Mouse (Mus musculus) embryonic facial prominence, embryonic 13.5 days (tissue): ENCODE data around the gene Asb6. TPM values are rescaled to one million over a fixed set of nuclear protein-coding genes. Genes with fewer than 3 reads are reported as not detected.
A peak's percentile ranks its signal among the peaks of the same experiment; 100 is the strongest.

Experiments used
- ATAC-seq: fragments of 200-750 bp; cut with Nextera tagmentation; 2 replicates; pipeline ENCODE4 v1.8.0; 2017; ENCODE audit warnings: low read depth; ENCODE audit not compliant: insufficient number of reproducible peaks, insufficient read depth, low FRiP score, low TSS enrichment
- H3K27ac ChIP-seq: fragments of 300-500 bp; sonication (generic); 2 replicates; pipeline ENCODE4 v1.5.1; 2015; ENCODE audit warnings: moderate library complexity, mild to moderate bottlenecking, inconsistent platforms
- H3K27me3 ChIP-seq: fragments of 300-500 bp; sonication (generic); 2 replicates; pipeline ENCODE4 v1.6.1; 2015; ENCODE audit warnings: mild to moderate bottlenecking, inconsistent platforms
- H3K36me3 ChIP-seq: fragments of 300-500 bp; sonication (generic); 2 replicates; pipeline ENCODE4 v1.6.1; 2015; ENCODE audit warnings: mild to moderate bottlenecking, inconsistent platforms
- H3K4me1 ChIP-seq: fragments of 300-500 bp; sonication (generic); 2 replicates; pipeline ENCODE4 v1.6.1; 2015; ENCODE audit warnings: inconsistent platforms
- H3K4me2 ChIP-seq: fragments of 300-500 bp; sonication (generic); 2 replicates; pipeline ENCODE4 v1.6.1; 2015; ENCODE audit warnings: moderate library complexity, mild to moderate bottlenecking, inconsistent platforms
- H3K4me3 ChIP-seq: fragments of 300-500 bp; sonication (generic); 2 replicates; pipeline ENCODE4 v1.5.1; 2015; ENCODE audit warnings: mild to moderate bottlenecking, inconsistent platforms
- H3K9ac ChIP-seq: fragments of 300-500 bp; sonication (generic); 2 replicates; pipeline ENCODE4 v1.6.1; 2015; ENCODE audit warnings: mild to moderate bottlenecking, inconsistent platforms
- H3K9me3 ChIP-seq: fragments of 300-500 bp; sonication (generic); 2 replicates; pipeline ENCODE4 v1.6.1; 2016; ENCODE audit warnings: inconsistent platforms
- WGBS: fragments of 180-500 bp; shearing (Covaris S2); methylation state at CpG from one replicate; pipeline ENCODE4 v1.1.7; 2015; ENCODE audit warnings: mixed read lengths; 5-methylcytosine and 5-hydroxymethylcytosine counted together
- polyA plus RNA-seq: library from polyadenylated mRNA; unstranded; fragments of >200 nt; fragmentation: Nextera tagmentation; extraction: Ambion mirVana; gene quantifications from 2 replicates; pipeline ENCODE4 v1.2.1, GENCODE M21; 2015

The Asb6 gene
- polyA plus RNA-seq, 1 experiment from 2014 or later, result 47.3 TPM

DNA sequence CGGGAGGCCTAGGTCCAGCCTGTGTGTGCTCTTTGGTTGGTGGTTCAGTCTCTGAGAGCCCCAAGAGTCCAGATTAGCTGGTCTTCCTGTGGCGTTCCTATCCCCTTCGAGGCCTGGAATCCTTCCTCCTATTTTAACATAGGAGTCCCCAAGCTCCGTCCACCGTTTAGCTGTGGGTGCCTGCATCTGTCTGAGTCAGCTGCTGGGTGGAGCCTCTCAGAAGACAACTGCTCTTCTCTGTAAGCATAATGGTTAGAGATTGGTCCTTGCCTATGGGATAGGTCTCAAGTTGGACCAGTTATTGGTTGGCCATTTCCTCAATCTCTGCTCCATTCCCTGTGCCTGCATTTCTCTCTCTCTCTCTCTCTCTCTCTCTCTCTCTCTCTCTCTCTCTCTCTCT lies 29.6 kb upstream of the Asb6 start:
- H3K4me2 ChIP-seq, result no peak overlapping the region
- H3K27me3 ChIP-seq, result no peaks in the 10 kb centered on the region
- whole genome bisulfite sequencing, result 73% methylated on average over 5 of the region's 5 CpGs
- no peak overlapping the region for H3K9ac ChIP-seq
- H3K4me1 ChIP-seq, result peaks cover 91% of the 10 kb centered on the region
- no peaks in the 10 kb centered on the region for H3K36me3 ChIP-seq
- no peaks in the 10 kb centered on the region for H3K9me3 ChIP-seq
- H3K27ac ChIP-seq, result peak overlapping the region; percentile 72
- no peak for ATAC-seq
- H3K4me3 ChIP-seq, result no peak overlapping the region

DNA sequence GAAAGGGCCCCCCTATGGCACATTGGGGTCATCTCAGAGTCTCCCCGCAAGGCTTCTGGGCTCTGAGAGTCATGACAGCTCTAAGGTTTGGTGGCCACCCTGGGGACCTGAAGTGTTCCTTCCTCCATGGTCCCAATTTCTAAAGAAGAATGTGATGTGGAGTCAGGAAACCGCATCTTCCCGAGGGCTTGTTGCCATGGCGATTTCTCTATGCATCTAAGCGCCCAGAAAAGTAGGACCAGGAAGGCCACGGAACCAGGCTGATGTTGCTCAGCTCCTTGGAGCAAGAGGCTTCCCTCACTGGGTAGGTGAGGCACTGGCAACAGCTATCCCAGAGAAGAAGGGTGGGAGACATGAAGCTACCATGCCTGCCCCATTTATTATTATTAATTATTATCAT lies 26.9 kb upstream of the Asb6 start:
- H3K27me3 ChIP-seq, result no peaks in the 10 kb centered on the region
- ATAC-seq, result no peak
- H3K36me3 ChIP-seq, result no peaks in the 10 kb centered on the region
- H3K4me2 ChIP-seq, result no peak overlapping the region
- no peak overlapping the region for H3K9ac ChIP-seq
- H3K4me1 ChIP-seq, result peaks cover 92% of the 10 kb centered on the region
- WGBS, result 50% methylated on average over 6 of the region's 6 CpGs
- H3K4me3 ChIP-seq, result no peak overlapping the region
- no peak overlapping the region for H3K27ac ChIP-seq
- no peaks in the 10 kb centered on the region for H3K9me3 ChIP-seq

DNA sequence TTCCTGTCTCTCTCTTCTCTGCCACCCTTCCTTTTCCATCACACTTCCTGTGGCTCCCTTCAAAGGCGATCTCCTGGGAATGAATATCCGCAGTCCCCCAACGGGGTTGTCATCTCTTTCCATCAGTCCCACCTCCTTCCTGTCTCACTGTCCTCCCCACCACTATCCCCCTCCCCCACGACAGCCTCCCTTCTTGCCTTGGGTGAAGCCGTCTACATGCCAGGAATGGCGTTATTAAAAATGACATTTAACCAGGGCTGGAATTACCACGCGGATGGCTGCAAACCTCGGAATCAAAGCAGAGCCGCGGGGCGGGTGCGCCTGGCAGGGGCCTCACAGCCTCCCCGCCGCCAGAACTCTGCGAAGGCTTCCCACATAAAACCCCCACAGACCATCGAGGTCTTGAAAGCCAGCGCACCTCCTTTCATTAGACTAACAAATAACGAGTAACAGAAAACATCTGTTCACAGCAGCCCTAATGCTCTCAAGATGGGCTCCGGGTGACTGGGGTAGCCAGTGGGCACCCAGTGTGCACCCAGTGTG lies 22.7 kb upstream of the Asb6 start:
- peak overlapping the region; percentile 9; the same call in 1 of the 2 replicates for H3K4me3 ChIP-seq
- H3K9me3 ChIP-seq, result no peaks in the 10 kb centered on the region
- H3K4me1 ChIP-seq, result peaks cover 95% of the 10 kb centered on the region
- H3K27ac ChIP-seq, result peak overlapping the region; percentile 91
- H3K36me3 ChIP-seq, result no peaks in the 10 kb centered on the region
- WGBS, result 6% methylated on average over 20 of the region's 20 CpGs
- H3K9ac ChIP-seq, result peak overlapping the region; percentile 47
- H3K4me2 ChIP-seq, result peak overlapping the region; percentile 42
- ATAC-seq, result 0 out of 2 replicates have a peak, but pooled peaks have one; percentile 22
- no peaks in the 10 kb centered on the region for H3K27me3 ChIP-seq

DNA sequence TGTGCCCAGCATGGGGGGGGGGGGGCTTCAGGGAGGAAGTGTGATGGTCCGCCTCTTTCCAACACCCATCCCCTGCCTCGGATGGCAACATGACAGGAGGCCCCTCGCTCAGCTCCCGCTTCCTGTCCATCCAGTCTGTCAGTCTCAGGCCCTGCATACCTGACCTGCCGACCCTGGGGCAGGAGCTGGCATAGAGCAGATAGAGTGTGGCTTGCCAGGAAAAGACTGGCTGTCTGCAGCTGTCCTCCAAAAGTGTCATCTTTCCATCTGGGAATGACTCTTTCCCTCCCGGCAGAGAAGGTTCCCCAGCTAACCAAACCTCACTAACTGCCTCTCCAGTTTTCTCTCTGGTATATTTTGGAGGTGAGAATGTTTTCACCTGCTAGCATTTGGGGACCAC lies 20.4 kb upstream of the Asb6 start:
- peak overlapping the region; percentile 47; the same call in 1 of the 2 replicates for H3K9ac ChIP-seq
- H3K27me3 ChIP-seq, result peaks cover 5% of the 10 kb centered on the region; the same call in 1 of the 2 replicates
- no peak for ATAC-seq
- H3K4me3 ChIP-seq, result no peak overlapping the region
- peak overlapping the region; percentile 35 for H3K4me2 ChIP-seq
- no peaks in the 10 kb centered on the region for H3K9me3 ChIP-seq
- peak overlapping the region; percentile 91 for H3K27ac ChIP-seq
- H3K36me3 ChIP-seq, result no peaks in the 10 kb centered on the region
- WGBS, result 28% methylated on average over 6 of the region's 6 CpGs
- H3K4me1 ChIP-seq, result peaks cover 94% of the 10 kb centered on the region

DNA sequence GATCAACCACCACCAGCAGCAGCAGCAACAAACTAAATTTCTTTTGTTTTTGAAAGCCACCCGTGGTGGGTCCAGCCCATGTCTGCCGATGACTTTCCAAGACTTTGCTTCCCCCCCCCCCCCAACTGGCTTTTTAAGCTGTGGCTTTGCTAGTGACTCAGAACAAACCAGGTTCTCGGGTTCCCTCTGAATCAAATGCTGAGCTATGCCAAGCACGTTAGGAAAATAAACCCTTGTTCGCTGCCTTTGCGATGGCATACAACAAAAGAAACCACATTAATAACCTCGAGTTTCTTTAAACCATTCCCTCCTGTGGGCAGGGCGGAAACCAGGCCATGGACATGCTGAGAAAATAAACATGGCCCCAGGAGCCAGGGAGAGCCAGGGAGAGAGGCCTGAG lies 18.1 kb upstream of the Asb6 start:
- H3K36me3 ChIP-seq, result no peaks in the 10 kb centered on the region
- 21% methylated on average over 8 of the region's 8 CpGs for WGBS

DNA sequence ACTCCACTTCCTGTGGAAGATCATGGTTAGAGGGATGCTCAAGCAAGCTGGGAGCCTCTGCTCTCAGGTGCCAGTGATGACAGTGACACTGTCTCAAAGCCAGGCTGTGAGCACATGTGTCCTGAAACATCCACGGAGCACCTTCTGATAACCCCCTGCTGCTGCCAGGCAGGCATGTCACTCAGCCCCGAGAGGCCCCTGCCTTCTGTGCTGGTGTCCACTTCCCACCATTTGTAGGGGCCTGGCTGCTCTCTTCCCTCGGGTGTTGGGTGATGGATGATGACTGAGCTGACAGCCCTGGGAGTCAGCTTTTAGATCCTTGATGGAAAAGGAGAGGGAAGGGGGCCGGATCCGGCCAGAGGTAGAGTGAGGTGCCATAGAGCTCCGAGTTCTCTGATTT lies 16.6 kb upstream of the Asb6 start:
- Histone ChIP-seq H3K9me3 (no peaks in the 10 kb centered on the region), H3K4me3 (peak overlapping the region; percentile 79), H3K36me3 (no peaks in the 10 kb centered on the region), H3K9ac (peak overlapping the region; percentile 98), H3K4me1 (peaks cover 80% of the 10 kb centered on the region), H3K4me2 (peak overlapping the region; percentile 82), H3K27ac (peak overlapping the region; percentile 92), H3K27me3 (peaks cover 5% of the 10 kb centered on the region)
- 0 out of 2 replicates have a peak, but pooled peaks have one; percentile 21 for ATAC-seq
- WGBS, result 11% methylated on average over 6 of the region's 6 CpGs

More for the DNA sequence above, 18.1 kb upstream of the Asb6 start:
- Histone ChIP-seq H3K9me3 (no peaks in the 10 kb centered on the region), H3K27ac (peak overlapping the region; percentile 92), H3K4me3 (peak overlapping the region; percentile 79), H3K4me1 (peaks cover 87% of the 10 kb centered on the region), H3K9ac (0 out of 2 replicates have a peak overlapping the region, but pooled peaks have one; percentile 51), H3K27me3 (peaks cover 5% of the 10 kb centered on the region), H3K4me2 (peak overlapping the region; percentile 82)
- ATAC-seq, result no peak

DNA sequence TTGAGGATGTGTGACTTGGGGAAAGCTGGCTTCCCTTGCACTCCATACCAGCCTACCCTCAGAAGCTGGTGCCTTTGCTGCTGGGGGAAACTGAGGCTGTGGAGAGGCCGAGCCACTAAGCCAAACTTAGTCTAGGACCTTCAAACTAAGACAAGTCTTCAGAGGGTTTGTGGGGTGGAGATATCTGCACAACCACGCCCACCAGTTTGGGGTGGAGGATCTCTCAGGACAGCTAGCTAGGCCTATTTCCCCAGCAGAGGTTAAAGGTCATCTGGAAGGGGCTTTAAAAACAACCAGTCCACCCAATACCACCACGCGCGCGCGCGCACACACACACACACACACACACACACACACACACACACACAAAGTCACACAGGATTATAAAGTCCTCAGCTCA lies 16.1 kb upstream of the Asb6 start:
- Histone ChIP-seq H3K27me3 (peaks cover 5% of the 10 kb centered on the region), H3K4me1 (peaks cover 75% of the 10 kb centered on the region), H3K36me3 (no peaks in the 10 kb centered on the region), H3K4me2 (peak overlapping the region; percentile 82), H3K9ac (peak overlapping the region; percentile 98), H3K4me3 (peak overlapping the region; percentile 79), H3K27ac (peak overlapping the region; percentile 92), H3K9me3 (no peaks in the 10 kb centered on the region)
- 27% methylated on average over 8 of the region's 8 CpGs for WGBS
- ATAC-seq, result no peak

DNA sequence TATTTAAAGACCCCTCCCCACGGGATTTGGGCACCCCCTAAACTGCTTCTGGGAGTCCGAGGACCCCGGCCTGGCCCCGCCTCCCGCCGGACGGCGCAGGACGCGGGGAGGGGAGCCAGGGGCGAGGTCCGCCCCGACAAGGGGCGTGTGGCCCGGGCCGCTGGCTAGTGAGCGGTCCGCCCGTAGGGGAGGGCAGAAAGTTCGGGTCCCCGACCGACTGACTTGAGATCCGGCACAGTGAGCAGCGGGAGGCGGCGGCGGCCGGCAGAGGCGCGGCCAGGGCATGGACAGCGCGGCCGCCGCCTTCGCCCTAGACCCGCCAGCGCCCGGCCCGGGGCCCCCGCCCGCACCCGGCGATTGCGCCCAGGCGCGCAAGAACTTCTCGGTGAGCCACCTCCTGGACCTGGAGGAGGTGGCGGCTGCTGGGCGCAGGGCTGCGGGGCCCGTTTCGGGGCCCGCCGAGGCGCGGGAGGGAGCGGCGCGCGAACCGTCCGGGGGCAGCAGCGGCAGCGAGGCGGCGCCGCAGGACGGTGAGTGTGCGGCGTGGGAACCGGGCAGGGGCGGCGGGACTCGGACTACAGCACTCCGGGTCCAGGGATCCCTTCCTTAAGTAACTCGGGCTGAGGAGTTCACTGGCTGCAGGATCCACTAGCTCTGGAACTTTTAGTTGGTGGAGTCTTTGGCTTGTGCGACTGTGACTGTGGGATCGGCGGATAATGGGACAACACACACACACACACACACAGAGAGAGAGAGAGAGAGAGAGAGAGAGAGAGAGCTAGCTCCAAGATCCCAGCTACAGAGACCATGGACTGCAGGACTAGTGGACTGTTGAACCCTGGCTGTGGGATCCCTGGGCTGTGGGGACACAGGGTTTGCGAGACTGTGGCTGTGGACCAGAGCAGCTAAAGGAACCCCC lies 15.3 kb upstream of the Asb6 start:
- Histone ChIP-seq H3K27me3 (peaks cover 5% of the 10 kb centered on the region), H3K9ac (peak overlapping the region; percentile 98), H3K4me3 (peak overlapping the region; percentile 79), H3K36me3 (no peaks in the 10 kb centered on the region), H3K9me3 (no peaks in the 10 kb centered on the region), H3K4me2 (peak overlapping the region; percentile 82), H3K27ac (peak overlapping the region; percentile 92), H3K4me1 (peaks cover 67% of the 10 kb centered on the region)
- WGBS, result under 1% methylated on average over 79 of the region's 80 CpGs
- peak; percentile 27; the same call in 1 of the 2 replicates for ATAC-seq

DNA sequence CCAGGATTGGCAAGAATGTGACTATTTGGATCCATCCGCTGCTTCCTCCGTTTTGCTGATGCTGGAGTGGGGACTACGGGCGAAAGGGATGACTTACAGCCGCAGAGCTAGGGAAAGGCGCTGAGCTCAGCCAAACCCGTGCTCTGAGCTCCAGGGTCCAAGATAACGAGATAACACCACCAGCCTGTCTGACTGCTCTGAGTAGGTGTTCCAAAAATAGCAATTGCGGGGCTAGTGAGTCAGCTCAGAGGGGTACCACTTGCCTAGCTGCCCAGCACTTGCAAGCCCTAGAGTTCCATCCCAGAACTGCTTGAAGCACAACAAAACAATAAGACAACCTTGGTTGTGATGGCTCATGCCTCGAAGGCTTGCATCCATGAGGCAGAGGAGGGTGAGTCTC lies 12.5 kb upstream of the Asb6 start:
- WGBS, result 44% methylated on average over 10 of the region's 10 CpGs
- H3K9ac ChIP-seq, result no peak overlapping the region
- H3K4me3 ChIP-seq, result no peak overlapping the region
- peak overlapping the region; percentile 73 for H3K27ac ChIP-seq
- peaks cover 5% of the 10 kb centered on the region for H3K27me3 ChIP-seq
- peaks cover 52% of the 10 kb centered on the region for H3K4me1 ChIP-seq
- no peak overlapping the region for H3K4me2 ChIP-seq
- ATAC-seq, result no peak
- no peaks in the 10 kb centered on the region for H3K9me3 ChIP-seq
- H3K36me3 ChIP-seq, result no peaks in the 10 kb centered on the region

DNA sequence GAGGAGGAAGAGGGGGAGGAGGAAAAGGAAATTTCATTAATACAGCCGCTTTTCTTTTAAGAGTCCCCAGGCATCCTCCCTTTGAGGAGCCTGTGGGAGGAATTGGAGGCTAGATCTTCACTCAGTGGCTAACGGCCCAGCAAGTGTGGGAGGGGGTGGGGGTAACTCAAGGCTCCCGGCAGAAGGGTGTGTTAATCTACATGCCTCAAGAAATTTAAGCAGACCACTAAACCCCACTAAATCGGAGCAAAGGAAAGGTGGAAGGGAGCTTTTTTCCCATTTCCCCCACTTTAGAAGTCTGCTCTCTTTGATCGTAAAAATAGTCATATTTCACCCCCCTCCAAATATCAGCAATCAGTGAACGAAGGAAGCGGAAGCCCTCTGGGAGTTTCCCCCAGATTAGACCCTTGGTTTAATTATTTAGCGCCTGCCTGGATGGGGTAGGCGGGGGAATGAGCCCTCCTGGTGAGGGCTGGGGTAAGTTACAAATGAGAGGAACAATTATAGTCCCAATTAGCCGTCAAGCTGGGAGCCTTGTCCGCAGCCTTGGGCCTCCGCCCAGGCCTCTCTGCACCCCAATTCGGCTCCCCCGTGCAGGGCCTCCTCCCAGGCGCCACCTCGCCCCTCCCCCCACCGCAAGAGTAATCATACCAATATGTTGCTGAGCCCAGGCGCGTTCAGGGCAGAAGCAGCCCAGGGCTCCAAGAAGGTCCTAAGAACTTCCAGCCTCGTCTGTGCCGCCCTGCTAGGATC lies 6.3 kb upstream of the Asb6 start:
- Histone ChIP-seq H3K9ac (0 out of 2 replicates have a peak overlapping the region, but pooled peaks have one; percentile 32), H3K9me3 (no peaks in the 10 kb centered on the region), H3K4me3 (no peak overlapping the region), H3K4me2 (peak overlapping the region; percentile 38), H3K27ac (peak overlapping the region; percentile 97), H3K4me1 (peaks cover 64% of the 10 kb centered on the region), H3K36me3 (no peaks in the 10 kb centered on the region), H3K27me3 (no peaks in the 10 kb centered on the region)
- peak; percentile 29; the same call in 1 of the 2 replicates for ATAC-seq
- WGBS, result 5% methylated on average over 21 of the region's 21 CpGs

DNA sequence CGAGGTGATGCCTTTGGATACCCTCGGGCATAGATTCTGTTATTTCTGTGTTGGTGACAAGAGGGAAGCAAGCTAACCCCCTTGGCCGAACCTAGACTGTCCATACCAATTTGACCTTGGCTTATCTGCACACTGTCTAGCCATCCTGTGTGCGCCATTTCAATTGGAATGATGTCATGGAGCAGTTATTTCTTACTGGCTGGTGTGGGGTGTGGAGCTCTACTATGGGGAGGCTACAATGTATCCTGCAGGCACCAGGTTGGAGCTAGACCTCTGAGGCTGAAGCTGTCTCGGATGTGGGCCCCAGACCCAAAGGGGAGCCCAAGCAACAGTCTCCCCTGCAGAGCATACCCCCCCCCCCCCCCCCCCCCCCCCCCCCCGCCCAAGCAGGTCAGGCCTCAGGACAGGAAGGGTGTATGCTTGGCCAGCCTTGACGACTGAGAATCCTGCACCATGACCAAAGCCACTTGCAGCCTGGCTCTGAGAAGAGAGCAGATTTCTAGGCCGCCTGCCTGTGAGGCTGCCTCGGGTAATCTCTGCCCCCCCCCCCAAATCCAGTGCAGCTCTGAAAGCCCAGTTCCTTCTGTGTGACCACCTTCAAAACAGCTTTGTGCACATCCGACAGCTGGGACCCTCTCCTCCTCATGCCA lies 4.4 kb upstream of the Asb6 start, which contains the start of gene Prrx2:
TSS of gene Prrx2 (plus strand) at position 600 of the 650 bp plus-strand sequence.
- peak within 1 kb of the TSS; percentile 46 for H3K4me2 ChIP-seq
- no peaks in the 10 kb centered on the region for H3K36me3 ChIP-seq
- H3K4me1 ChIP-seq, result peaks cover 59% of the 10 kb centered on the region
- no peaks in the 10 kb centered on the region for H3K27me3 ChIP-seq
- no peaks in the 10 kb centered on the region for H3K9me3 ChIP-seq
- peak within 1 kb of the TSS; percentile 36; the same call in 1 of the 2 replicates for H3K9ac ChIP-seq
- no peak within 1 kb of the TSS for H3K4me3 ChIP-seq
- 31% methylated on average over 9 of the region's 10 CpGs for WGBS
- ATAC-seq, result 0 out of 2 replicates have a peak, but pooled peaks have one; percentile 21
- H3K27ac ChIP-seq, result peak within 1 kb of the TSS; percentile 97
